Mouse (Mus musculus) neural tube, embryonic 10.5 days (tissue): ENCODE data around the gene Hist1h2ak.
"Not testable (repeated sequence)": the region's sequence is repeated elsewhere in the genome, so short reads cannot be mapped to it uniquely, and the experiment has no call there.

Experiments used
- DNase-seq: peaks from one replicate; pipeline ENCODE4 v3.0.0-alpha.2; 2017; ENCODE audit warnings: low spot score; ENCODE audit errors: extremely low spot score

The Hist1h2ak gene

DNA sequence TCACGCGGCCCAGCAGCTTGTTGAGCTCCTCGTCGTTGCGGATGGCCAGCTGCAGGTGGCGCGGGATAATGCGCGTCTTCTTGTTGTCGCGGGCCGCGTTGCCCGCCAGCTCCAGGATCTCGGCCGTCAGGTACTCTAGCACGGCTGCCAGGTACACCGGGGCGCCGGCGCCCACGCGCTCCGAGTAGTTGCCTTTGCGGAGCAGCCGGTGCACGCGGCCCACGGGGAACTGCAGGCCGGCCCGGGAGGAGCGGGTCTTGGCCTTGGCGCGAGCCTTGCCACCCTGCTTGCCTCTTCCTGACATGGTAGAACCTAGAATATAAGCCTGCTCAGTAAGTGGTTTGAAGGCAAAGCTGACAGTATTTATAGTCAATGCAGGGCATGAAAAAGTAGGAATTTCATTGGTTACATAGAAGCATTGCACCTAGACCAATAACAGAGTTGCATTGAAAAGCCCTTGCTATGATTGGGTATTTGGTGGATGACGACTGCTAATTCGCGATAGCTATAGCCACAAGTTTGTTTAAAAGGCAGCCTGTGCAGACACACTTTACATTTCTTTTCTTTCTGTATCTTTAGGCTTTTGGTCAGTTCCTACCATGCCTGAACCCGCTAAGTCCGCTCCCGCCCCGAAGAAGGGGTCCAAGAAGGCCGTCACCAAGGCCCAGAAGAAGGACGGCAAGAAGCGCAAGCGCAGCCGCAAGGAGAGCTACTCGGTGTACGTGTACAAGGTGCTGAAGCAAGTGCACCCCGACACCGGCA lies at the start of gene Hist1h2ak, which contains the start of gene Hist1h2bn:
Gene Hist1h2ak, minus strand, starts transcription at position 304 of the 762 bp plus-strand sequence.
Gene Hist1h2bn, plus strand, starts transcription at position 600 of the 762 bp plus-strand sequence.
- DNase-seq: peak; percentile 82

DNA sequence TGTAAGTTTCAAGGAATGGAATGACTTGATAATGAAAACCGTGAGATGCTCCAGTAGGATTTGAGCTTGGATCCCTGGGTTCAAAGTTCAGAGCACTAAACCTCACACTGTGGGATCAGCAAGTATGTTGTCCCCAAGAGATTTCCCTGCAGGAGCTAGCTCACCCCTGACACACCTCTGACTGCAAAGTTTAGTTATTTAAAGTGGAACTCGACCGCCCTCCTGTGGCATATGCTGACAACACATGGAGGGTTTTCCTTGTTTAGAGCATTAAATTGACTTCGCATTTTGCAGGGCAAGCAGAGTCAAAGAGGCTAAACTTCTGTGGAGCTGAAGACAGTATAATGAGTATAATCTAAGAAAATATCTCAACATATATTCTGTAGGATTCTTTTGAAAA lies 49.4 kb upstream of the Hist1h2ak start:
- DNase-seq: not testable (repeated sequence)

DNA sequence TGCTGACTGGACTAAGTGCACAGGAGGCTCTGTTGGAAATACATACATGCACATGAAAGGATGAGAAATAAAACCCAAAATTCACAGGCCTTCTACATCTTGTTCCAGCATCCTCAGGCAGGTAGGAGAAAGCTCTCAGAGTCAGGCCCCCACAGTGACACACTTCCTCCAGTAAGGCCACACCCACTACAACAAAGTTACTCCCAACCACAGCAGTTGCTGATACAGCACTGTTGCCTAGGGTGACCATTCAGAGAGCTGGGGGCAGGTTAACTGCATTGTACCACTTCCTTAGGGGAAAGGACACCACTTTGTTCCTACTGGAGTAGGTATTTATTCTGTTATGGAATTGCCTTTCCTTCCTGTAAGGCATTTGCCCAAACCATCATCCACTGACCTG lies 43.5 kb upstream of the Hist1h2ak start:
- DNase-seq: not testable (repeated sequence)

DNA sequence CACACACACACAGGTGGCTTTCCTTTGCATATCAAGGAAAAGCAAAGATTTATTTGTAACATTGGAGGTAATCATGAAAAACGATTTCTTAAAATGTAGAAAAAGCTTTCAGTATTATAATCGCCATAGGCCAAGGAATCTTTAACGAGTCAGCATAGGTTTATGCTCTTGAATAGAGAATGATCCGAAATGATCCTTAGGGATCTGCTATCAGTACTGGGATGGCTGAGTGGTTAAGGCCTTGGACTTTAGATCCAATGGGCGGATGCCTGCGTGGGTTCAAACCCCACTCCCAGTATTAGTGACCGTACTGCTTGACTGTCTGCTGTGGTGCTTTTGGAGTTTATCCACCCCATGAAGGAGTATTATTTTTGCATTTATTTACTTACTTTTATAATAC lies 42.0 kb upstream of the Hist1h2ak start:
- no peak for DNase-seq

DNA sequence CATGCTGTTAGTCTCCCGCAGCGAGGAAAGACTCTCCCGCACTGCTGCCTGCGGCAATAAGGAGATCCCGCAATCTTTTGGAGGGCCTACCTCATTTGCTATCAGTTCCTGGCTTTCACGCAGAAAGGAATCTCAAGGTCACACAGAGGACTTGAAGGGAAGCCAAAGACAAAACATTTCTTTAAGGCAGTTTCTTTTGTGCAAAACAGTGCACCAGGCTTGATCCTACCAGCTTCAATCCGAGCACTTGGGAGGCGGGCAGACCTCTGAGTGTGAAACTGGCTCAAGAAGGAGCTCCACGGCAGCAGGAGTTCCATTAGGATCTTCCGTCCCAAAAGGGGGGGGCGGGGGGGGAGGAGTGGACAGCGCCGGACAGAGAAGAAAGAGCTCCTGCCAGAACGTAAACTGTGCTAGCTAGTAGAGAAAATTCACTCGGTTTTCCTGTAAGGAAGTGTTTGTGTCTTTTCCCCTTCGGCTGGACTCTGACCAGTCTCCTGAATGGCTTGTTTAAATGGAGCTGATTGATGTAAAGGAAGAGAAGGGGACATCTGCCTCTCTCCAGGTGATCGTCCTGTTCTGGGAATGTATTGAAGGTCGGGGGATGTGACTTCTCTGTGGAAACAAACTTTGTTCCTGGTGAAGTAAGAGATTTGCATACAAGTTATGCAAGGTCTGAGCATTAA lies 37.1 kb upstream of the Hist1h2ak start:
- DNase-seq: peak; percentile 54

DNA sequence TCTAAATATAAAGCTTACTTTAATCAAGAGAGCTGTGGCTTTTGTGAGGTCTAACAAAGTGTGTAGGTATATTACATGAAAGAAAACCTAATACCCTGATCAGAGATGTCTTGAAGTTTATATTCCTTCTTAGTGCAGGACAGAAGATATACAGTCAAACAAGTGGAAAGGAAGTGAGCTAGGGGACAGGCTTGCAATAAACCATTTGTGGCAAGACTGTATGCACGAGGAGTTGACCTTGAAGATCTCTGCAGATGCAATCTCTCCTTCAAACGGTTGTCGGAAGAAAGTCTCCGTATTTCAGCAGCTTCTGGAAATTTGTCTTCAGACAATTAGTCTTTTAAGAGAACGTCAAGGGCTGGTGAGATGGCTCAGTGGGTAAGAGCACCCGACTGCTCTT lies 36.3 kb upstream of the Hist1h2ak start:
- no peak for DNase-seq

DNA sequence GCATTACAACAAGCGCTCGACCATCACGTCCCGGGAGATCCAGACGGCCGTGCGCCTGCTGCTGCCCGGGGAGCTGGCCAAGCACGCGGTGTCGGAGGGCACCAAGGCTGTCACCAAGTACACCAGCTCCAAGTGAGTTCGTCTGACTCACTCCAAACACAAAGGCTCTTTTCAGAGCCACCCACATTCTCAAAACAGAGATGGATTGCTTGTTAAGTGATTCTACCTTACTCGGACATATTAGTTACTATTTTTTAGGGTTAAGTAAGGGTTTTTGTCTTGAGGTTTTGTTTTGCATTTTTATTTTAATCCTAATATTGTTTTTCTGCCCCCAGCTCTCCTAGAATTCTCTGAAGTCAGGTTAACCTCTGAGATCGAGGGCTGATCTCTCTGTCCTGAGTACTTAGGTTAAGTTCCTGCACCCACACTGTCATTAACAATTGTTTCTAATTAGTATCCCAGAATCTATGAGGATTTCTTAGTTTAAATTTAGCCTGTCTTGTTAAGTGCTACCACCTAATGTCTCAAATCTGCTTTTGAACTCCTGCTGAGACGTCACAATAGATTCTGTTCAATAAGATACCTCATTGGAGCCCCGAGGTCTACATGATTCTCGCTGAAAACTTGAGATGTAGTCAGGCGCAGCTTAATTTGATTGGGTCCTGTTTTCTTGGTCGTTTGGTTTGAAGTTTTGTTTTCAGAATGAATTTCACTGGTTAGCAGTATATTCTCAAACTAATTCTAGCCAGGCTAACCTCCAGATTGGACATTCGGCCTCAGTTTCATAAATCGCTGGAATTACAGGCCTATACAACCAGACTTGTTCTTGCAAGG lies 34.4 kb upstream of the Hist1h2ak start:
- no peak for DNase-seq

DNA sequence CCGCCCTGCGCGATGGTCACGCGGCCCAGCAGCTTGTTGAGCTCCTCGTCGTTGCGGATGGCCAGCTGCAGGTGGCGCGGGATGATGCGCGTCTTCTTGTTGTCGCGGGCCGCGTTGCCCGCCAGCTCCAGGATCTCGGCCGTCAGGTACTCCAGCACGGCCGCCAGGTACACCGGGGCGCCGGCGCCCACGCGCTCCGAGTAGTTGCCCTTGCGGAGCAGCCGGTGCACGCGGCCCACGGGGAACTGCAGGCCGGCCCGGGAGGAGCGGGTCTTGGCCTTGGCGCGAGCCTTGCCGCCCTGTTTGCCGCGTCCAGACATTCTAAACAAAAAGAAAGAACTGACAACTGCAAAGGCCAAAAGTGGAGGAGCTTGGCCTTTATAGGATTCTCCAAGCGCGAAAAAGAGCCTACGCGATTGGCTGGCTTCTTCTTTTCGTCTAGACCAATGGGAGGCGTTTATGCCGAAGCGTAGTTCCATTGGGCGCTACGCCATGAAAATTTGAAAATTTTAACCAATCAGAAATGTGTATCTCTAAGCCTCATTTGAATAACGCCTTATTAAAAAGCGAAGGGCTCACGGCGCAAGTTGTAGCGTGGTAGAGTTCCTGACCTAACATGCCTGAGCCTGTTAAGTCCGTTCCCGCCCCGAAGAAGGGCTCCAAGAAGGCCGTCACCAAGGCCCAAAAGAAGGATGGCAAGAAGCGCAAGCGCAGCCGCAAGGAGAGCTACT lies 33.4 kb upstream of the Hist1h2ak start, which contains the start of the genes Hist1h2an and Hist1h2bp:
Gene Hist1h2an, minus strand, starts transcription at position 320 of the 731 bp plus-strand sequence.
Gene Hist1h2bp, plus strand, starts transcription at position 563 of the 731 bp plus-strand sequence.
- peak; percentile 87 for DNase-seq

DNA sequence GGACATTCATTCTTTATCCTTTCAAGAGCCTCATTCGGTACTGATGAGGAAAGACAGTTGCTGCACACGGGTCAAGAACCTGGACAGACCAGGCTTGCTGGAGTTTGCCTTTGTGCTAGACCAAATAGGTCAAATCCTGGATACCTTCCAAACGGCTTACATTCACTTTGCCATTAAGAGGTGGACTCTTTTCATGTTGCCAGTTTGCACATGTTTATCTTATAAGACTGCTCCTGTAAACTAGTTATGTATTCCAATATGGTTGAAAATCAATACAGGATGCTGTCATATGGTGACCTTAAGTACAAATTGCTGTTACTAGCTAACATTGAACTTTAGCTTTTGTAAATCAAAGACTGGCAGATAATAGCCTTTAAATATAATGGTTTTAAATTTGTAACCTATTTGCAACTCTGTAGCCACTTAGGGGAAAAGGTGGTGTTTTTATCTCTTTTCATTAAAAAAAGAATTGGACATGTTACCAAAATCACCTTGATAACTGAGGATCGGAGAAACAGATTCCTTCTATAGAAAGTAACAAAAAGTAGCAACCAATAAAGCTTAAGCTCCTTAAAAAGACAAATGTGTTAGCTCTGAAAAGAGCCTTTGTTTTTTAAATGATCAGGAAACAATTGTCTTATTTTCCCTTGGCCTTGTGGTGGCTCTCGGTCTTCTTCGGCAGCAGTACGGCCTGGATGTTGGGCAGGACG lies 32.7 kb upstream of the Hist1h2ak start:
- DNase-seq: peak; percentile 44

DNA sequence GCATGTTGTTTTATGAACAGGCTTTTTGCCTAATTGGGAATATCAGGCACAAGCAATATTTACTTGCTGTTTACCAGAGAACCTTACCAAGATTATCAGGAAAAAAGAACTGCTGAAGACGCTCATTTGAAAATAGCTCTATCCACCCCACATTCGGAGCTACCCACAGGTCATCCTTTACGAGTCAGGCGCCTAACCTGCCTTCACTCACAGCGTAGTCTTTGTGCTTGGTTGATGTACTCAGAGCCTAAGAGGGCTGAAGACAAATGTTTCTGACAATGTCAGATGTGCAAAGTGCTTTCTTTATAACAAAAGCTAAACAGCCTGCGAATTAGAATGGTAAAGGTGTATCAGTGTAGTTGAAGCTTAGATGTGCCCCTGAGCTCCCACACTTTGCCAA lies 30.7 kb upstream of the Hist1h2ak start:
- no peak for DNase-seq

DNA sequence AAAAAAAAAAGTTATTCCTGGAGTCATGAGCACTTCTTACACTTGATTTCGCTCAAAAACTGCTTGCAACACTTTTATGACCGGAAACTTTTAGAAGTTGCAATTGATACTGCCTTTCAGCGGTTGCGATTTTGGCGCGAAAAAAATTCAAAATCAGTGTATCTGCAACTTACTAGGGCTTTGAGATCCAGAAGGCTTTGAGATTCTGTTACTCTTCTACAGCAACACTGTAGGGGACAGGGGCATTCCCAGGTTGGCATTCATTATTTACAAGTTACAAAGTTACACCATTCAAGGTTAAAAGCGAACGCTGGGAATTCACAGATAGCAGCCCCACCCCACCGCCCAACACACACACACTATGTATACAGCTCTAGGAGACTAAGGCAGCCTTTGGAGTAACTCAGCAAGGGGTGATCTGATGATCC lies 30.1 kb upstream of the Hist1h2ak start:
- peak; percentile 65 for DNase-seq

DNA sequence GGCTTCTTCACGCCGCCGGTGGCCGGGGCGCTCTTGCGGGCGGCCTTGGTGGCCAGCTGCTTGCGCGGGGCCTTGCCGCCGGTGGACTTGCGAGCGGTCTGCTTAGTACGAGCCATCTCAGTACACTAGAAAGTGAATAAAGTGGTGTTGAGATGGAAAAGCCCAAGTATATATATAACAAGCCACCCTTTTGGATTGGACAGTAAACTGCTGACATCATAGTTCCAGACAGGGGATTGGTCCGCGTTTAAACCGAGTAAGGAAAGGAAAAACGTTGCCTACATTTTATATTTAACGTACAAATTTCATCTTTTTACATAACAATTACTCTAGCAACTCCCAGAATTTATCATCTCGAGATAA lies 29.6 kb upstream of the Hist1h2ak start, which contains the start of gene Hist1h3i:
Gene Hist1h3i, minus strand, starts transcription at position 116 of the 363 bp plus-strand sequence.
- DNase-seq: no peak

DNA sequence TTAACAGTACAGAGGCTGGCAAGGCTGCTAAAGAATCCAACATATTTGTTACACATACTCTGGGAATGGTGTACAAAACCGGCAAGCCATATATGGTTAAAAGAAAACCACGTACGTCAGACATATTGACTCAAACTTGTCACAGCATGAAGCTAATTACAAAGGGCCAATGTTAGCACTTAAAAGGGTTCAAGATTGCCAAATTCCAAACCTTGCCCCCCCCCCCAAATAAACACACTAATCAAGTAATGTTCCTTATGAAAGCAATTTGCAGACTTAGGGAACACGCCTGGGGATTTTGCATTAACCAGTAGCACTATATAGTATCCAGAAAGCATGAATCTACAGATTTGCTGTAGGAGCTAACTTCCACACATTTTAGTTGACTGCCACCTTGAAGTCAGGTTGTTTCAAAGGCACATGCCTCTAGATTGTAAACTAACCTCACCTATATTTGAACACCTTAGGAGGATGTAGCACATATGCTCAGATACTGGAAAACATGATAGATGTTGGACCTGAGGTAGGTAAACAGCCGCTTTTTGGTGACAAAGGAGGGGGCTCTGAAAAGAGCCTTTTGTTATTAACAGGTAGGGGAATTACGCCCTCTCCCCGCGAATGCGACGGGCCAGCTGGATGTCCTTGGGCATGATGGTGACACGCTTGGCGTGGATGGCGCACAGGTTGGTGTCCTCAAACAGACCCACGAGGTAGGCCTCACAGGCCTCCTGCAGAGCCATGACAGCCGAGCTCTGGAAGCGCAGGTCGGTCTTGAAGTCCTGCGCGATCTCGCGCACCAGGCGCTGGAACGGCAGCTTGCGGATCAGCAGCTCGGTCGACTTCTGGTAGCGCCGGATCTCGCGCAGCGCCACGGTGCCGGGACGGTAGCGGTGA lies 29.0 kb upstream of the Hist1h2ak start:
- DNase-seq: peak; percentile 47

DNA sequence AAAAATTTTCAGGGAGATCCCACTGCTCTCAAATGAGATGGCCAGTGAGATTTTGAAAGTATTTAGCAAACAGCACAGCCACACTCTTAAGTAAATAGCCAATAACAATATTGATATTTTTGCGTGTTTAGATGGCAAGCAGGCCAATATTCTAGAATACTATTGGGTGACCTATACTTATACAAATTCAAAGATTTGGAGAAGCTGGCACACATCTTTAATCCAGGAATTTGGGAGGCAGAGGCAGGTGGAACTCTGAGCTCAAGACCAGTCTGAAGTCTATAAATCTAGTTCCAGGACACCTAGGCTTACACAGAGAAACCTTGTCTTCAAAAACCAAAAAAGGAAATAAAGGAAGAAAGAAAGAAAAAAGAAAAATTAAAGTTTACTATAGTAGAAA lies 28.0 kb upstream of the Hist1h2ak start:
- DNase-seq: no peak

DNA sequence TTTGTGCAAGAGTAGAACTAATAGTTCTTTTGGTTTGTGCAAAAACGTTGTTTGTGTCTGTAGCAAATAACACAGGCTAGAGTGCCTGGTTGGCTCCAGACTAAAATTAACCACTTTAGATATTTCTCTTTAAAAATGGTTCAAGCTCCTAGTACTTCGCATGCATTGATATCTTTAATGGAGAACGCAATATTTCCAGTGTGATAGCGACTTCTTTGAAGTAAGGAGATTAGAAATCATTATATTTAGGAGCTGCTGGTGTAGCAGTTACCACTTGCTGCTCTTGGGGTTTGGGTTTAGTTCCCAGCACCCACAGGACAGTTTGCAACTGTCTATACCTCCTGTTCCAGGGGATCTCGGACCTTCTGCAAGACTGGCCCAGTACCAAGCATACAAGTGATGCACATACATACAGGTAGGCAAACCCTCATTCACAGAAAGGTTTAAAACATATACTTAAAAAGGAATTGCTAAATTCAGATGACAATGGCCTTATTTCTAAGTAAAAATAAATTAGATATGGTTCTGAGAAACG lies 27.5 kb upstream of the Hist1h2ak start:
- no peak for DNase-seq

DNA sequence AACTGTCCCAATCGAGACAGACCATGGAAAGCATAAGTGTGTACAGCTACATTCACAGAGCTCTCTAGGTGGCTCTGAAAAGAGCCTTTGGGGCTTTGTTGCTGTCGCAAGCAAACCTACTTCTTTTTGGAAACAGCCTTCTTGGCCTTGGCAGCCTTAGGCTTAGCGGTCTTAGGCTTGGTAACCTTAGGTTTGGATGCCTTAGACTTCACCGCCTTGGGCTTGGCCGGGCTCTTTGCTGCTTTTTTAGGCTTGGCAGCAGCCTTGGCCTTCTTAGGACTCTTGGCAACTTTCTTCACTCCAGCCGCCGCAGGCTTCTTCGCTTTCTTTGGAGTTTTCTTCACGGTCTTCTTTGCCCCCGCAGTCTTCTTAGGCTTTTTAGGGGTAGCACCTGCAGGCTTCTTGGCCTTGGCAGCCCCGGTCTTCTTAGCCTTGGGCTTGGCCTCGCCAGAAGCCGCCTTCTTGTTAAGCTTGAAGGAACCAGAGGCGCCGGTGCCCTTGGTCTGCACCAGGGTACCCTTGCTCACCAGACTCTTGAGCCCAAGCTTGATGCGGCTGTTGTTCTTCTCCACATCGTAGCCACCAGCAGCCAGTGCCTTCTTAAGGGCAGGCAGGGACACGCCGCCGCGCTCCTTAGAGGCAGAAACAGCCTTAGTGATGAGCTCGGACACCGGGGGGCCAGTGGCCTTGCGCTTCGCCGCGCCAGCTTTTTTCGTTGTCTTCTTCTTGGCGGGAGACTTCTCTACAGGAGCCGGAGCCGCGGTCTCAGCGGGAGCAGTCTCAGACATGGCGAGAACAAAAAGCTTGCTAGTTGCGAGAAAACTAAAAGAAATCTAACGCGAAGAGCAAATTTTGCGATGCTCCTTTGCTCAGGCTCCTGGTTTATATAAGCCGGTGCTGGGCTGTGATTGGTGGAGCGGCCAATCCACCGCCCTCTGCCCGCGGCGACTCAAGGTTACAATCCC lies 26.4 kb upstream of the Hist1h2ak start, which contains the start of gene Hist1h1b:
Gene Hist1h1b, minus strand, starts transcription at position 859 of the 965 bp plus-strand sequence.
- DNase-seq: peak; percentile 85
